Mouse (Mus musculus): ENCODE data around the gene Tns2.

Tns2 gene

DNA sequence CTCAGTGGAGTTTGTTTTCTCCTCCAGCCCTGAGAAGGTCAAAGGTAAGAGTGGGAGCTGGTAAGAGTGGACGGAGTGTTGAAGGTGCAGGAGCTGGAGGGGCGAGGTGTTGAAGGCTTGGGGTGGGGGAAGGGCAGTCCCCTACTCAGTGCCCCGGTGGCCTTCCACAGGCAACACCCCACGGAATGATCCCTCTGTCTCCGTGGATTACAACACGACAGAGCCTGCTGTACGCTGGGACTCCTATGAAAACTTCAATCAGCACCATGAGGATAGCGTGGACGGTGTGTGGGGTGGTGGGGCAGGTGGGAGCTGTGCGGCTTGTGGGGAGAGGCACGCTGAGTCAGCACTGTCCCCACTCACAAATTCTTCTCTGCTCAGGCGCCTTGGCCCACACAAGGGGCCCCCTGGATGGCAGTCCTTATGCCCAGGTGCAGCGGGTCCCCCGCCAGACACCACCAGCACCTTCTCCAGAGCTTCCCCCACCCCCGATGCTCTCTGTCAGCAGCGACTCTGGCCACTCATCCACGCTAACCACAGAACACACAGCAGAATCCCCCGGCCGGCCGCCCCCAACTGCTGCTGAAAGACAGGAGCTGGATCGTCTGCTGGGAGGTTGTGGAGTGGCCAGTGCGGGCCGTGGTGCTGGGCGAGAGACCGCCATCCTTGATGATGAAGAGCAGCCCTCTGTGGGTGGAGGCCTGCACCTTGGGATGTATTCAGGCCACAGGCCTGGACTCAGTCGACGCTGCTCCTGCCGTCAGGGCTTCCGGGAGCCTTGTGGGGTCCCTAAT lies 10.7 kb downstream of the Tns2 start:
- no peak for DNase-seq

- DNase-seq: no peak
Measured at GRCm38 (mm10) chr15:102111495-102111829, 11.2 kb downstream of the Tns2 start.

DNA sequence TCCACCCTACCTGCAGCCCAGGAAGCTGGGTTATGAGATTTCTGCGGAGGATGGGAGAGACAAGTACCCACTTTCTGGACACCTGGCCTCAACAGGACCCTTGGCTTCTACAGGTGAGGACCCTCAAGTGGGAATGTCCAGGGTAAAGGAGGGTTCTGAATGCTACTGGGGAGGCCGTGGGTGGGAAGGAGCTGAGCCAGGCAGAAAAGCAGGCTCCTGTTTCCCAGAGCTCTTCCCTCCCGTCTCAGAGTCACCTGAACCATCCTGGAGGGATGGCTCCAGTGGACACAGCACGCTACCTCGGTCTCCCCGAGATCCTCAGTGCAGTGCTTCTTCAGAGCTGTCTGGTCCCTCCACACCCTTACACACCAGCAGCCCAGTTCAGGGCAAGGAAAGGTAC lies 12.0 kb downstream of the Tns2 start:
- no peak for DNase-seq

- DNase-seq: no peak
Measured at GRCm38 (mm10) chr15:102112827-102113226, 12.6 kb downstream of the Tns2 start.

- no peak for DNase-seq
Measured at GRCm38 (mm10) chr15:102113674-102114073, 13.5 kb downstream of the Tns2 start.

- DNase-seq: no peak
Measured at GRCm38 (mm10) chr15:102114651-102115260, 14.5 kb downstream of the Tns2 start.

GRCm38 (mm10) chr15:102115731-102116231 lies 15.6 kb downstream of the Tns2 start:
- no peak for DNase-seq

DNA sequence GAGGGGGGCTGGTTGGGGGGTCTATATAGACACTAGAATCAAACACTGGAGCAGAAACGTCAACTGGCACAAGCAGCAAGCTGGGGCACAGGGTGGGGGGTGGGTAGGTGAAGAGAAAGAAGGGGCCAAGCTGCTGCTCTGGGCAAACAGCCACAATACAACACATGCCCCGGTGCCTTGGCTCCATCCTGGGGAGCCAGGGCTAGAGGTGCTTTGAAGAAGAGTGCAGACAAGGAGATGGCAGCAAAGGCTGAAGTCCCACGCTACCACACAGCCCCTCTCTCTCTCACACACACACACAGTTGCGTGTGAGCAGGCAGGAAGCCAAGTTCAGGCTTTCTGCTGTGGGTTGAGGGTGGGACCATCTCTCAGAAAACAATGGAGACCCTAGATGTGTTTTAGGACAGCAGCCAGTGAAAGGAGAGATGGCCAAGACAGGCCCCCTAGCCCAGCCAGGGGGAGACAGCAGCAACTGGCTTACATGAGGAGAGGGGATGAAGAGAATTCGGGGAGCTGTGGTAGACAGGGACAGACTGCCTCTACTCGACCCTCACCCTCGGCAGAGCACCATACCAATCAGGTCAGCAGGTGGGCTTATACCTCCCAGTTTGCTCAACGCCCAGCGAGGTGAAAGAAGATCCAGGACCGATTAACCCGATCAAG lies 16.7 kb downstream of the Tns2 start:
- DNase-seq: no peak

- no peak for DNase-seq
Measured at GRCm38 (mm10) chr15:102117461-102118443, 17.5 kb downstream of the Tns2 start.

GRCm38 (mm10) chr15:102118591-102118990 lies 18.4 kb downstream of the Tns2 start:
- DNase-seq: no peak

DNA sequence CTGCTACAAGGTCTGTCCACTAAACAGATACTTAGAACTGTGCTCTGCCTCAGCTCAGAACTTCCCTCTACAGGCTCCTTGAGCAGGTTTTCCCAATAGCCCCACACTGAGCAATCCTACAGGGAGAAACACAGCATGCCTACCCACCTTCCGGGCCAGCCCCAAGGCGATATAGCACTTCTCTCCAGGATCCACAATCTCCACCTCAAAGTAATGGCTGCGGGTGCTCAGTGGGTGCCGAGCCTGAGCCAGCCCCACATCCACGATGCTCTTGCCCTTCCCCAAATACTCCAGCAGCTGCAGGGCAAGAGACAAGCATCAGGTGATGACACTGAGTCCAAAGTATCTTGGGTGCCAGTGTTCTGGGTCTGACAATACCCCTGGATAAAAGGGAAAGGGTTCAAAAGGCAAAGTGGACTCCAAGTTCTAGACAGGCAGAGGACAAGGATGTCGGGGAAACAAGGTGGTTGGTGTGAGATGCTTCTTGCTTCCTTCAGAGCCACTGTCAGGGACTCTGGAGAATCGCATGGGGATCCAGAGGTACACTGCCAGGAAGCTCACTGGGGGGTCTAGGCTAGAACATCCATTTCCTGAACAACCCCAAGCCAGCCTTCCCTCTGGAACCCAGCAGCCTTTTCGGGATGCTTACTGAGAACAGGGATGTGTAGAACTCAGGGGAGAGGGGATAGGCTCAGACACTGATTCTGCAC lies 19.1 kb downstream of the Tns2 start:
- DNase-seq: no peak

GRCm38 (mm10) chr15:102119831-102120170 lies 19.6 kb downstream of the Tns2 start:
- DNase-seq: no peak

GRCm38 (mm10) chr15:102120530-102120929 lies 20.3 kb downstream of the Tns2 start:
- DNase-seq: no peak

GRCm38 (mm10) chr15:102126303-102126702 lies 26.1 kb downstream of the Tns2 start:
- no peak for DNase-seq

DNA sequence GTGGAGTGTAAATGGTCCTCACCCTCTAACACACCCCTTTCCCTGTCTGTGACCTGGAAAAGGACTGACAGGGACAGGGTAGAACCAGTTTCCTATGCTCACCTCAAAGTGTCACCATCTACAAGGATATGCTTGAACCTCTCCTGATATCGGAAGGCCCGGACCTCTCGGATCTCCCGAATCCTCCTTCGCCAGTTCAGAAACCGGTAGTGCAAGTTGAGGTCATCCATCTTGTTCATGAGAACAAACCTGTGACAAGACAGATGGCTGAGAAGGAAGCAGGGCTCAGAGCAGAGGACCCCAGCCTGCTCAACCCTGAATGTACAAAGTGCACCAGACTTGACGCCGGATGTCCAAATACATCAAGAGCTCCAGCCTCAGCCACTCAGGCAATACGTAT lies 33.1 kb downstream of the Tns2 start:
- no peak for DNase-seq

- no peak for DNase-seq
Measured at GRCm38 (mm10) chr15:102134709-102135108, 34.5 kb downstream of the Tns2 start.

DNA sequence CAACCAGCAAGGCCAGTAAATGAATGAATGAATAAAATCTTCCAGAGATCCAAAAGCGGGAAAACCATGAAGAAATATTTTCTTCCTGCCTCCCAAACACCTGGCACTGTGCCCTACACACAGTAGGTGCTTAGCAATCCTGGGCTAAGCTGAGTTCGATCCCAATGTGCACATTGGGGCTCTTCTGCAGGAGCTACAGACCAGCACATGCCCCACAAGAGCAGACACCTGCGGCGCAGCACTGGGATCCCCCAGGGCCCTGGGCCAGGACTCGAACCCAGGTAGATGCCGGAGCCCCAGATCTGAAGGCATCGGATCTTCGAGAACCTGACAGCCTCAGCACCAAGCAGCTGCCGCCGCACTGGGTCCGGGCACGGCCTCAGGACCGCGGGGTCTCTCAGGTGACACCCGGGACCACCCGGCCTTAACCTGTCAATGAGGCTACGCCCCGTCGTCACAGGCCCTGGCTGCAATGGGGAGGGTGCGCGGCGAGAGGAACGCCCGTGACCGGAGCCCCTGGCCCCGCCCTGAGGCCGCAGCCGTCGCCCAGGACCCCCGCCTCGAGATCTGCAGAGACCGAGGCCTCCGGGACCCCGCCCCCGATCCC lies 35.4 kb downstream of the Tns2 start:
- DNase-seq: no peak

- peak; percentile 97 for DNase-seq
Measured at GRCm38 (mm10) chr15:102136129-102136758, 36.0 kb downstream of the Tns2 start, which contains the start of gene Spryd3. Gene Spryd3, minus strand, starts transcription at chr15:102136234.

DNA sequence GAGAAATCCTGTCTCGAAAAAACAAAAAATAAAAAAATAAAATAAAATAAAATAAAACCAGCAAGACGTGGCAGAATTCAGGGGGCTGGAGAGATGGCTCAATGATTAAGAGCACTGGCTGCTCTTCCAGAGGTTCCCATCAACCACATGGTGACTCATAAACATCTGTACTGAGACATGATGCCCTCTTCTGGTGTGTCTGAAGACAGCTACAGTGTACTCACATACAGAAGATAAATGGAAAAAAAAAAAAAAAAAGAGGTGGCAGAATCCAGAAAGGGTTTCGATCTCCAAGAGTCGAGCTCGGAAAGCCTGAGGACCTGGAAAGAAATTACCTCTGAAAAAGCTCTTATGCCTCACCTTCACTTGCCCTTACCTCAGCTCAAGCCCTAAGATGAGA lies 40.9 kb downstream of the Tns2 start:
- DNase-seq: no peak

DNA sequence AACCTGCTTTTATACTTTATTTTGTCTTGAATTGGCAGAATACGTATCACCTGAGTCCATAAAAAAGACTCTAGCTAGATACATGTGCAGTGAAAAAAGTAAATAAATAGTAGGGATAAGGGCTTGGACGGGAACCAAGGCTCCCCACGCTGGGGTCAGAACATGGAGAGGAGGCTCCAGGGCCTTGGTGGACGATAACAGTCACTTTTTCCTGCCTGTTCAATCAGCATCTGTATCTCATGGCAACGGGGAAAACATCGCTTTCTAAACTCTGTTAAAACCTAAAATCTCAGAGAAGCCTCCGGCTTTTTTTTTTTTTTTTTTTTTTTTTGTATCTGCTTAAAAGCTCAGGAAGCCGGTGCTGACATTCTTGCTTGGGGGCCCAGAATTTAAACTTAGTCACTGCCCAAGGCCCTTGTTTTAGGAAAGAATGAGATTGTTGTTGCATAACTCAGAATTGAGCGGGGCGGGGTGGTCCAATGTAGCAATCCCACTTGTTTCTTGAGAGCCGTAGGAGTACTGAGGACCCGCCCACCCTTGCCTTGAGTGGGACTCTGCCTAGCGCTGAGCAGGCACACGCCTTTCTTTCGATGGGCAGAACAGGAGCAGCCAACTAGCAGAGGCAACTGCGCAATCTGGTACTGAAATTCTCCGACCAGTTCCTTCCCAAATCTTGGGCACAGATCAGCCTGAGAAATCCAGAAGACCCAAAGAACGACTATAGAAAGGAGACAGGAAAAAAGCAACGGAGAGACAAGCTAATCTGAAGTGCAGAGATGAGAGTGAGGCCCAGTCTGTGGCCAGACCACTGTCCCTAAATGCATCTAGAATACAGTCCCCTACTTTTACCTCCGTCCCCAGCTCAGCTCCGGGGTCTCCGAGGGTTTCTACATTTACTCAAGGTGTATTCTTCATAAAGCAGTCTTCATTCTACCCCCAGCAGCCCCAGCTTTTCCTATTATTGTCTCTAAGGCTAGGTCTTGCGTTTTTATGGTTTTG lies 43.0 kb downstream of the Tns2 start:
- DNase-seq: no peak
